Mouse (Mus musculus) forebrain, embryonic 12.5 days (tissue): ENCODE data around the gene Tmem179. TPM values are rescaled to one million over a fixed set of nuclear protein-coding genes. Genes with fewer than 3 reads are reported as not detected.

ENCODE experiments used
- ATAC-seq: fragments of 200-750 bp; cut with Nextera tagmentation; 2 replicates; pipeline ENCODE4 v1.8.0; 2017; ENCODE audit warnings: moderate TSS enrichment; ENCODE audit not compliant: low FRiP score
- H3K27ac ChIP-seq: fragments of 300-500 bp; sonication (generic); 2 replicates; pipeline ENCODE4 v1.5.1; 2016; ENCODE audit warnings: mild to moderate bottlenecking
- H3K27me3 ChIP-seq: fragments of 300-500 bp; sonication (generic); 2 replicates; pipeline ENCODE4 v1.6.1; 2016; ENCODE audit warnings: mild to moderate bottlenecking
- H3K36me3 ChIP-seq: fragments of 300-500 bp; sonication (generic); replicated peaks from 2 replicates; pipeline ENCODE4 v1.6.1; 2016; ENCODE audit warnings: mild to moderate bottlenecking
- H3K4me1 ChIP-seq: fragments of 300-500 bp; sonication (generic); 2 replicates; pipeline ENCODE4 v1.6.1; 2016
- H3K4me2 ChIP-seq: fragments of 300-500 bp; sonication (generic); 2 replicates; pipeline ENCODE4 v1.6.1; 2016; ENCODE audit warnings: mild to moderate bottlenecking, moderate library complexity
- H3K4me3 ChIP-seq: fragments of 300-500 bp; sonication (generic); replicated peaks from 2 replicates; pipeline ENCODE4 v1.5.1; 2016; ENCODE audit warnings: mild to moderate bottlenecking
- H3K9ac ChIP-seq: fragments of 300-500 bp; sonication (generic); 2 replicates; pipeline ENCODE4 v1.6.1; 2016; ENCODE audit warnings: mild to moderate bottlenecking
- H3K9me3 ChIP-seq: fragments of 300-500 bp; sonication (generic); 2 replicates; pipeline ENCODE4 v1.6.1; 2016
- WGBS: fragments of 180-500 bp; shearing (Covaris S2); methylation state at CpG from one replicate; pipeline ENCODE4 v1.1.7; 2016; 5-methylcytosine and 5-hydroxymethylcytosine counted together
- polyA plus RNA-seq: library from polyadenylated mRNA; unstranded; fragments of >200 nt; fragmentation: Nextera tagmentation; extraction: Ambion mirVana; gene quantifications from 2 replicates; pipeline ENCODE4 v1.2.1, GENCODE M21; 2016

Tmem179 gene
- polyA plus RNA-seq, 1 experiment from 2014 or later: 10.7 TPM

DNA sequence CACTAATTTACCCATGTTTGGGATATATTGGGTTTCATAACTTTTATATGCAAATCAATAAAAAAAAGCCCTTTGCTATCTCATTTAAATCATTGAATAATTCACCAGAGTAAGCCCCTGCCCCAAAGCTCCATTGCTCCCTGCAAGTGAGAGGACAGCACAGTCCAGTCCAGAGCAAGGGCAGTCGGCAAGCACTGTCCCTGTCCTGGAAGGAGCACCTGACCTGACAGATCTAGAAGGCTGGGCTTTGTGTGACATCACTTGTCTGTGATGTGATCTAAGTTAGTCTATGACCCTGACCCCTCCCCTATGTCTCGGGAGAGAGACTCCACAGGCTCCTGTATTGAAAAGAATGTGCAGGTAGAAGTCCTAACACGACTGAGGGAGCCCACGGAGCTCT lies 17.2 kb upstream of the Tmem179 start:
- H3K4me2 ChIP-seq: no peak overlapping the region
- no peaks in the 10 kb centered on the region for H3K9me3 ChIP-seq
- 0 out of 2 replicates have a peak, but pooled peaks cover 6% of the 10 kb centered on the region for H3K27me3 ChIP-seq
- no peak for ATAC-seq
- WGBS: 70% methylated on average over 4 of the region's 4 CpGs
- no peaks in the 10 kb centered on the region for H3K4me1 ChIP-seq
- no peak overlapping the region for H3K27ac ChIP-seq
- no peak overlapping the region for H3K9ac ChIP-seq
- H3K36me3 ChIP-seq: no peaks in the 10 kb centered on the region
- H3K4me3 ChIP-seq: no peak overlapping the region

DNA sequence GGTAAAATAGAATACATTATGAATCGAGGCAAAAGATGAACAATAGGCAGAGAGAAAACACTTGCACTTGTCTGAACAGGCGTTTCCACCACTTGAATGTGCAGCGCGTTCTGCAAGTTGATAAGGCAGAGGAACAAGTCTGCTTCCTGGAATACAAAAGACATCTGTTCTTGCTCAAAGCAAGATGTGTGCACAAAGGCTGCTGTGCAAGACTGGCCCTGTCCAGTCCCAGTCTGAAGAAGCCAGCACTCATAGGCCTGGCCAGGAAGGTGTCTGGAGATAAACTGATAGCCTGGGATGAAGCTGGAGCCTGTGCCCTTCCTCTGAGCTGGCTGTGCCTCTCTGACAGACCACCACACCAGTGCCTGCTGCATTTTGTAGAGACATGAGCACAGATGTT lies 1.6 kb upstream of the Tmem179 start:
- Histone ChIP-seq H3K27me3 (peaks cover 9% of the 10 kb centered on the region; the same call in 1 of the 2 replicates), H3K4me1 (peaks cover 26% of the 10 kb centered on the region), H3K36me3 (no peaks in the 10 kb centered on the region), H3K27ac (no peak overlapping the region), H3K4me3 (no peak overlapping the region), H3K9me3 (no peaks in the 10 kb centered on the region), H3K4me2 (no peak overlapping the region), H3K9ac (no peak overlapping the region)
- WGBS: 47% methylated on average over 4 of the region's 4 CpGs
- ATAC-seq: no peak

DNA sequence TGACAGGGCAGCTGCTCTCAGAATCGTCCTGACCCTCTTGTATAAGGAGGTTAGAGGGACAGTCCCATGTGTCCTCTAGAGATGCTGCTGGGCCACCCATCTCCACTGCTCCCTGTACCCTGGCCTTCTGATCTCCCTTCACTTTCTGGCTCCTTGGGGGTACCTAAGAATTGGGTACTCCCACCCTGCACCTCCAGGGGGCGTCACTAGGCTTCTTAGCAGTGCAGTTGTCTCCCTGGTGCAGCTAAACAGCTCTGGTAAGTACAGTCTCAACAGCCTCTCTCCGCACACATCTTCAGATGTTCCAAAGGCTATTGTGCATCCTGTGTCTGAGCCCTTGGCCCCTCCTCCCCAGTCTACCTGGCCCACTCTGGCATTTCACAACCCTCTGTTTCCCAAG lies 1.6 kb downstream of the Tmem179 start:
- WGBS: 52% methylated on average over 3 of the region's 3 CpGs
- H3K9me3 ChIP-seq: no peaks in the 10 kb centered on the region
- ATAC-seq: no peak
- no peak overlapping the region for H3K4me3 ChIP-seq
- no peaks in the 10 kb centered on the region for H3K36me3 ChIP-seq
- no peak overlapping the region for H3K4me2 ChIP-seq
- H3K27me3 ChIP-seq: peaks cover 37% of the 10 kb centered on the region
- peaks cover 37% of the 10 kb centered on the region for H3K4me1 ChIP-seq
- no peak overlapping the region for H3K9ac ChIP-seq
- no peak overlapping the region for H3K27ac ChIP-seq

DNA sequence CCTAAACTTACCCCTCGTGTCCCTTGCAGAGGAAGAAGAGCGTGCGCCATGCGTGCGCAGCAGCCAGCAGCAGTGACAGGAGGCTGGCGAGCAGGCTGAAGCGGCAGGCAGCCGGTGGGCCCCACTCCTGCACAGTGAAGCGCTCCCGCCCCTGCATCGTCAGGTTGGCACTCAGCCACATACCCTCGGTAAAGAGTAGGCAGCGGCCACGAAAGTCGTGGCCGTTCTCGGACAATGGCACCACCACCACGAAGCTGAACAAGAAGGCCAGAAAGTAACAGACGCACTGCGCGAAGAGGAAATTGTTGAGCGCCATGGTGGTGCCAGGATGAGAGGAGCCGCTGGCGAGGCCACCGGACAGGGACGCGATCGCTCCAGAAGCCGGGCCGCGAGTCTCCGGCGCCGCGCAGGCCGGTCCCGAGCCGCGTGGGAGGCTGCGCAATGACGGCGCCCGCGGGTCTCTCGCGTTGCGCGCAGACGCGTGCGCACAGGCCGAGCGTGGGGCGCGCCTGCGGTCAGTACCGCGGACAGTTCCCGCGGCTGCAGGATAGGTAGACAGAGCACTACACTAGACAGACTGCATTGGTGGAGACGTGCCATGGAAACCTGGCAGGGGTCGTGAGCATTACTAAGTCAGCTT lies 5.7 kb downstream of the Tmem179 start:
- Histone ChIP-seq H3K4me3 (peak overlapping the region; percentile 42), H3K4me1 (peaks cover 43% of the 10 kb centered on the region), H3K27ac (peak overlapping the region; percentile 63), H3K36me3 (no peaks in the 10 kb centered on the region), H3K4me2 (peak overlapping the region; percentile 62), H3K27me3 (peaks cover 54% of the 10 kb centered on the region), H3K9me3 (no peaks in the 10 kb centered on the region), H3K9ac (peak overlapping the region; percentile 51)
- under 1% methylated on average over 61 of the region's 62 CpGs for WGBS
- ATAC-seq: peak; percentile 57; the same call in 1 of the 2 replicates

DNA sequence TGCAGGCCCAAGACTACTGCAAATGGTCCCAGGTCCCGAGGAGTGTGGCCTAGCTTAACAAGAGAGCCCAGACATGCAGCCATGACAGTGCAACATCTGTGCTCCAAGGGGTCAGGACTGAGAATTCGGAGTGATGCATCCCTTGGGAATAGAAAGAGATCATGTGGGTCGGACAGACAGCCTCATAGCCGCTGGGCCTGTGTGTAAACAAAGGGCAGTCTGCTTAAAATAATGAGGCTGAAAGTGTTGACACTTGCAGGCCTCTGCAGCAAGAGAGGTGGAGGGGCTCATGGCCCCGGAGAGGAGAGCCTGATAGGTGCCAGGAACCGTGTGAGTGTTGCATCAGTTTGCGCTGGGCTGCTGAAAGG lies 6.2 kb downstream of the Tmem179 start:
- Histone ChIP-seq H3K4me1 (peaks cover 43% of the 10 kb centered on the region), H3K4me2 (peak overlapping the region; percentile 62), H3K9ac (peak overlapping the region; percentile 51), H3K4me3 (peak overlapping the region; percentile 42), H3K27me3 (peaks cover 54% of the 10 kb centered on the region), H3K27ac (peak overlapping the region; percentile 63), H3K36me3 (no peaks in the 10 kb centered on the region), H3K9me3 (no peaks in the 10 kb centered on the region)
- 28% methylated on average over 7 of the region's 7 CpGs for WGBS
- ATAC-seq: no peak

DNA sequence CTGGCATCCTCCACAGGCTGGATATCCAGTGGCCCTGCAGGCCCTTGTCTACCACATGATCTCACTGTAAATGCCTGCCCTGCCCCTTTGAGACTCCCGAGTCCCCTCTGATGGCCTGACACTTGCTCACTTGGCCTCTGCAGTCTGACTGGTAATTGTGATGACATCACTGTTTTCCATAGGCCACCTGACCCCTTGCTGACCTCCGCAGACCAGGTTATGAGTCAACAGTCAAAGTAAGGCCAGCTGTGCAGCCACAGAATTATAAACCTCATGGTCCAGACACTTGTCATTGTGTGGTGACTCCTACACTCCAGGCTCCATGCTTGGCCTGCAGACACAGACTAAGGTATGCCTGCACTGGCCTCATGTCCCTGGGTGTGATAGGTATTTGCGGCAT lies 8.6 kb downstream of the Tmem179 start:
- H3K4me3 ChIP-seq: no peak overlapping the region
- no peaks in the 10 kb centered on the region for H3K36me3 ChIP-seq
- H3K4me1 ChIP-seq: peaks cover 43% of the 10 kb centered on the region
- H3K9me3 ChIP-seq: no peaks in the 10 kb centered on the region
- 0 out of 2 replicates have a peak overlapping the region, but pooled peaks have one; percentile 5 for H3K4me2 ChIP-seq
- 86% methylated on average over 3 of the region's 3 CpGs for WGBS
- peaks cover 50% of the 10 kb centered on the region for H3K27me3 ChIP-seq
- H3K9ac ChIP-seq: no peak overlapping the region
- no peak for ATAC-seq
- H3K27ac ChIP-seq: peak overlapping the region; percentile 75

DNA sequence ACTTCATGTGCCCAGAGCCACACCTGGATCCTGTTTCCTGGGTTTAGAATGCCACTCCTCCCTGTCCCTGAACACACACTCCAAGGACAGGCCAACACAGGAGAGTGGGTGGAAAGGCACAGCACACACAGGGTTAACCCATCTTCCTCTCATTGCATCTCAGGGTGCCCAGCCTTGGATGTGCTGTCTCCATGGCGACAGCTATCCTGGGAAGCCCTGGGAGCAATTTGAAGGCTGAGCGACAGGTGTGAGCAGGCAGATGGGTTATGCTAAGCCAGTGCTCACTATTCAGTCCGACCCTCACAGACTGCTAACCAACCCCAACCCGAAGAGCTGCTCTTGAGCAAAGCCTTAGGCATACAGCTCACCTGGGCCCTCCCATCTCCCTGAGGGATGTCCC lies 9.3 kb downstream of the Tmem179 start:
- Histone ChIP-seq H3K4me2 (0 out of 2 replicates have a peak overlapping the region, but pooled peaks have one; percentile 5), H3K9ac (no peak overlapping the region), H3K4me1 (peaks cover 46% of the 10 kb centered on the region), H3K36me3 (no peaks in the 10 kb centered on the region), H3K27ac (peak overlapping the region; percentile 75), H3K27me3 (peaks cover 43% of the 10 kb centered on the region), H3K9me3 (no peaks in the 10 kb centered on the region), H3K4me3 (no peak overlapping the region)
- WGBS: 32% methylated on average over 4 of the region's 4 CpGs
- peak; percentile 74 for ATAC-seq

DNA sequence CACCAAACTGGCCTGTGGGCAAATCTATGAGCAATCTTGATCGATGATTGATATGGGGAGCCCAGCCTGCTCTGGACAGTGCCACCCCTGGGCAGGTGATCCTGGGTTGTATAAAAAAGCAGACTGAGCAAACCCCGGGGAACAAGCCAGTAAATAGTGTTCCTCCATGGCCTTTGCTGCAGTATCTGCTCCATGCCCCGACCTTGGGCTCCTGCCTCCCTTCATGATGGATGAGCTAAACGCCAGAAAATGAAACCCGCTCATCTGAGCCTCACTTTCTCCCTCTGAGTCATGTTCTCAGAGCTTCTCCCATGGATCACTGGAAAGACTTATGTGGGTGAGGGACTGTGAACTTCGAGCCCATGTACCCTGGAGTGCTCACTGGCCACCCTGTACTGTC lies 10.3 kb downstream of the Tmem179 start:
- H3K4me1 ChIP-seq: peaks cover 52% of the 10 kb centered on the region

DNA sequence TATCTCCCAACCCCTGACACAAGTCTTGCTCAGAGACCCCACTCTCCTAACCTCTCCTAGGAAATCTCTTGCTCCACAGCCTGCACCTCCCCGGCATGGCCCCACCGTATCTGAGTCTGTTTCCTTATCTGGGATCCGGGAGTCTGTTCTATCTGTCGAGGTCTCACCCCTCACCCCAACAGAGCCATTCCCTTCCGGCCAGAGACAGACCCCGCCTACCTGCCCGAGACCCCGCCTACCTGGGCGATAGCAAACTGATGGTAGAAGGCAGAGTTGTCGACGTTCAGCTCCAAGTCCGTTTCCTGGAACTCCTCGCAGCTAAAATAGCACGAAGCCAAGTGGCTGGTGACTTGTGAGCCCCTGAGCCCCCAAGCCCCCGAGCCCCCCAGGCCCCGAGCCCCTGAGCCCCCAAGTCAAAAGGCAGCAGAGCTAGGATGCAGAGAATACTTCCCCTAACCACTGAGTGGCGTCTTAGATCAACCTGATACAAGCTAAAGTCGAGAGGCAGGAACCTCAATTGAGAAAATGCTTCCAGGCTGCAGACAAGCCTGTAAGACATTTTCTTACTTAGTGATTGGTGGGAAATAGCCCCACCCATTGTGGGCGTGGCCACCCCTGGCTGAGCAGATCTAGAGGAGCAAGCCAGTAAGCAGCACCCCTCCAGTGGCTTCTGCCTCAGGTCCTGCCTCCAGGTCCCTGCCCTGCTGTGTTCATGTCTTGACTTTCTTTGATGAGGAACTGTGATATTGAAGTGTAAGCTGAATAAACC lies 13.4 kb downstream of the Tmem179 start:
- no peaks in the 10 kb centered on the region for H3K9me3 ChIP-seq
- H3K4me3 ChIP-seq: no peak overlapping the region
- no peak for ATAC-seq
- 42% methylated on average over 19 of the region's 19 CpGs for WGBS
- H3K27me3 ChIP-seq: peaks cover 5% of the 10 kb centered on the region
- H3K36me3 ChIP-seq: no peaks in the 10 kb centered on the region
- no peak overlapping the region for H3K4me2 ChIP-seq
- H3K9ac ChIP-seq: no peak overlapping the region
- peaks cover 37% of the 10 kb centered on the region for H3K4me1 ChIP-seq
- no peak overlapping the region for H3K27ac ChIP-seq

More for the DNA sequence above, 10.3 kb downstream of the Tmem179 start:
- H3K4me2 ChIP-seq: no peak overlapping the region
- ATAC-seq: no peak
- no peaks in the 10 kb centered on the region for H3K9me3 ChIP-seq
- peaks cover 35% of the 10 kb centered on the region for H3K27me3 ChIP-seq
- H3K36me3 ChIP-seq: no peaks in the 10 kb centered on the region
- H3K27ac ChIP-seq: 0 out of 2 replicates have a peak overlapping the region, but pooled peaks have one; percentile 36
- WGBS: 87% methylated on average over 6 of the region's 6 CpGs
- no peak overlapping the region for H3K4me3 ChIP-seq
- no peak overlapping the region for H3K9ac ChIP-seq

DNA sequence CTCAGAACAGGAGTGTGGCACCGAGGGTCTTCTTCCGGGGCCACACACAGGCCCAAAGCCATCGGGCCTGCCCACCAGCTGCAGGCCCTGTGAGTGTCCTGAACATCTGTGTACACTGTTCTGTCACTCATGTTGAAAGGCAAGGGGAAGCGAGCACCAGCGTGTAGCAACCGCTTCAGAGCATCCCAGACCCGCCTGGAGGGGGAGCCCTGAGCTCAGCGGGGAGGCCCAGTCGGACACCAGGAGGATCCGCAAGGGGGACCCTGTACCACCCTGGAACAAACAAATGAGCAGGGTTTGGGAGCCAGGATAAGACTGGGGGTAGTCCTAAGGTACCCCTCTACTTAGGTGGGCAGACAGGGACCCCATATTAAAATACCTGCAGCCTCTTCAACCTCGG lies 17.9 kb downstream of the Tmem179 start:
- Histone ChIP-seq H3K4me2 (no peak overlapping the region), H3K9me3 (no peaks in the 10 kb centered on the region), H3K4me3 (no peak overlapping the region), H3K27ac (no peak overlapping the region), H3K4me1 (peaks cover 23% of the 10 kb centered on the region; the same call in 1 of the 2 replicates), H3K9ac (no peak overlapping the region), H3K27me3 (0 out of 2 replicates have a peak, but pooled peaks cover 10% of the 10 kb centered on the region), H3K36me3 (no peaks in the 10 kb centered on the region)
- ATAC-seq: no peak
- 35% methylated on average over 11 of the region's 11 CpGs for WGBS

DNA sequence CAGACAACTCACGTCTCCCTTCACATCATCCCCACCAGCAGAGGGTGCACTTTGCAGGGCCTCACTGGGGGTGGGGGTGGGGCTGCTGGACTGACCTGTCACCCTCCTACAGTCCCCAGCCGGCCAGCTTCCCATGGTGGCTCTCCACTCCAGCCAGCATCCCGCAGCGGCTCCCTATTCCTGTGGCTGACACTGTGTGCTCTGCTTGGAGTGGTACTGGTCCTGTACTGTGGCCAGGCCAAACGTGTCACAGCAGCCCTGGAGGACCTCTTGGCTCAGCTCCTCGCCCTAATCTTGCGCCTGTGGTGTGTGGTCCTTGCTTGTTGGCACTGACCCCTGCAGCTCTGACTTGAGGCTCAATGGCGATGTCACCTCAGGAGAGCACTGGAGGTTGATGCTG lies 18.8 kb downstream of the Tmem179 start:
- 81% methylated on average over 8 of the region's 8 CpGs for WGBS
- H3K27me3 ChIP-seq: 0 out of 2 replicates have a peak, but pooled peaks cover 10% of the 10 kb centered on the region

DNA sequence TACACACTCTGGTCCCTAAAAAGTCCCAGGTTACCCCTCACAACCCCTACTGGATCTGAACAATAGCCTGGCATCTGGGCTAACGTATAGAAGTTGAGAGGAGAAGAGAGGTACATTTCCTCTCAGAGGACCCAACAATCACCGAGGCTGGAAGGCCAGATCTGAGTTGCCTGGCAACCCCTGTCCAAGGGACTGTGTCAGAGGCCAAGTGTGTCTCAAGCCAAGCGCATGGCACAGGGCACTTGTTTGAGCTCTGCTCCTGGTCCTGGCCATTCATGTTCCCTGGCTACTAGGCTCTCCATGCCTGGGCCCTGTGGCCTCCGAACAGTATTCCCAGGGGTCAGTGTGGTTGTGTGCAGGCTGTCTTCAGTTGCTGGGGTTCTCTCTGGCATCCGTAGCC lies 20.4 kb downstream of the Tmem179 start:
- ATAC-seq: no peak
- Histone ChIP-seq H3K4me2 (no peak overlapping the region), H3K27ac (no peak overlapping the region), H3K4me1 (peaks cover 14% of the 10 kb centered on the region; the same call in 1 of the 2 replicates), H3K27me3 (0 out of 2 replicates have a peak, but pooled peaks cover 10% of the 10 kb centered on the region), H3K4me3 (no peak overlapping the region), H3K36me3 (no peaks in the 10 kb centered on the region), H3K9ac (no peak overlapping the region), H3K9me3 (no peaks in the 10 kb centered on the region)
- 78% methylated on average over 5 of the region's 5 CpGs for WGBS

More for the DNA sequence above, 18.8 kb downstream of the Tmem179 start:
- no peaks in the 10 kb centered on the region for H3K36me3 ChIP-seq
- no peak overlapping the region for H3K27ac ChIP-seq
- no peak for ATAC-seq
- H3K9me3 ChIP-seq: no peaks in the 10 kb centered on the region
- no peak overlapping the region for H3K4me3 ChIP-seq
- peaks cover 26% of the 10 kb centered on the region; the same call in 1 of the 2 replicates for H3K4me1 ChIP-seq
- no peak overlapping the region for H3K4me2 ChIP-seq
- H3K9ac ChIP-seq: no peak overlapping the region
